Mouse (Mus musculus): ENCODE measurements around the gene Myl6.

Myl6 gene

DNA sequence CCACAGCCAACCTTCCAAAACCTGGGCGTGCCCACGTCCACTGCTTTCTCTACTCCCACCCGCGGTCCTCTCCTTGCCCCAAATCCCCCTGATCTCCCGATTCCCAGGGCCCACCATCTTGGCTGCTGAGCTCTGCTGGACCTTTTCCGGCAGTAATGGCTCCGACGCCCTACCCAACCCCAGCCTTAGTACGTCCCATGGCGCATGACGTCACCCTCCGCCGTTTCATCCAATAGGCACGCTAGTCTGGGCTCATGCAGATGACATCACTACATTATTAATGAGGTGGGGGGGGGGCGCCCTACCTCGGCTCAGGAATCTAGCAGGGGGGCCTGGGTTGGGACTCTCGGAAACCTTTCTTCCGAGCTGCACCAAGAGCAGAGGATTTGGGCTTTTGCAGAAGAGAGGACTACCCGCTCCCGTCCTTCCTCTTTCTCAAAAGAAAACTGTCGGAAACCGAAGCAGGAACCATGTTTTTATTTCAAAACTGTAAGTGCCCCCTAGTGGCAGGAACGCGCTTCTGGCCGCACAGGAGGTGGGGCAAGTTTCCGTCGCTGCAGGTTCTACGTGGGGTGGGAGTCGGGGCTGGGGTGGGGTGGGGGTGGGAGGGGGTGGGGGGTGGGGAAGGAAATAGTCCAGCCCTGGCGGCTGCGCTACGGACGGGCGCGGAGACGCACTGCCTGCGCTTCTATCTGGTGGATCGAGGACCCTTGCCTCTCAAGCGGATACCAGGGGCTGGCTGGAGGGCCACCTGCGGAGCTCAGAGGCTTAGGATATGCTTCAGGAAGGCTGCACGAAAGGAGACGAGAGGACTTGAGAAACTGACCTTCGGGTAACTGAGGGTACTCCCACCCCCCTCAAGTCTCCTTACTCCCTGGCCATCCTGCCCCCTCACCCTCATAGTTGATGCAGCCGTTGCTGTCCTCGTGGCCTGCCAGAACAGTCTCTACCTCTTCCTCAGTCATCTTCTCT lies at the start of gene Myl6:
TSS of gene Myl6 (minus strand) at position 451 of the 972 bp plus-strand sequence.
- DNase-seq, result peak; percentile 98

- DNase-seq, result no peak
These were observed 49.2 kb upstream of the Myl6 start for GRCm38 (mm10) chr10:128543100-128543499.

- no peak for DNase-seq
These were observed 44.5 kb upstream of the Myl6 start for GRCm38 (mm10) chr10:128538340-128538870.

- peak; percentile 88 for DNase-seq
These were observed 42.5 kb upstream of the Myl6 start for GRCm38 (mm10) chr10:128536266-128536940.

DNA sequence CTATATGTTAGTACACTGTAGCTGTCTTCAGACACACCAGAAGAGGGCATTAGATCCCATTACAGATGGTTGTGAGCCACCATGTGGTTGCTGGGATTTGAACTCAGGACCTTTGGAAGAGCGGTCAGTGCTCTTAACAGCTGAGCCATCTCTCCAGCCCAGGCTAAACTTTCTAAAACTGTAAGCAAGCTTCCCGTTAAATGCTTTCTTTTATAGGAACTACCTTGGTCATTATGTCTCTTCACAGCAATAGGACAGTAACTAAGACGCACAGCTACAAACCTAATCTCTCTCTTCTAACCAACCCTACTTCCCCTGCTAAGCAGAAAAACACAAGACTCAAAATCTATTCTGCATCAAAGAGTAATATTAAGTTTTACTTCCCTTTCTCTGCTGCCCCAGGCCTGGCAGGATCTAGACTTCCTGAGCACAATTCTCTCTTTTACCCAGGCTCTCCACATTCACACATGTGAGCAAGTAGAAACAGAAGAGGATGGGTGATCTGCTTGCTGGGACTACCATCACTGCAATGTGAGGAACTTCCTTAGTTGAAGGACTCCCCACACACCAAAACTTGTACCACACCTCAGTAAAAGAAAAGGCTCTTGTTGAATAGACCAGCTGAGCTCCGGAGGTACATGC lies 41.8 kb upstream of the Myl6 start:
- no peak for DNase-seq

DNA sequence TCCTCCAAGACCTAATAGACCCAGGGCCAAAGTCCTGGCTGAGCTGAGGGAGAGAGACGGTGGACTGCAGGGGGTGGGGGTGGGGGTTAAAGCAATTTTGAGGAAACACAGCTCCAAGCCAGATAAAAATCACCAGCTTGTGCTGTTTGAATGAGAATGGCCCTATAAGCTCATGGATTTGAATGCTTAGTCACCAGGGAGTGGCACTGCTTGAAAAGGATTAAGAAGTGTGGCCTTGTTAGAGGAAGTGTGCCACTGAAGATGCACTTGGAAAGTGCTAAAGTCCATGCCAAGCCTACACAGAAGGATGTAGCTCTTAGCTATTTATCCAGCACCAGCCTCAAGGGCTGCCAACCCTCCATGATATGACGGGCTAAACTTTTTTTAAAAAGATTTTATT lies 41.3 kb upstream of the Myl6 start:
- no peak for DNase-seq

DNA sequence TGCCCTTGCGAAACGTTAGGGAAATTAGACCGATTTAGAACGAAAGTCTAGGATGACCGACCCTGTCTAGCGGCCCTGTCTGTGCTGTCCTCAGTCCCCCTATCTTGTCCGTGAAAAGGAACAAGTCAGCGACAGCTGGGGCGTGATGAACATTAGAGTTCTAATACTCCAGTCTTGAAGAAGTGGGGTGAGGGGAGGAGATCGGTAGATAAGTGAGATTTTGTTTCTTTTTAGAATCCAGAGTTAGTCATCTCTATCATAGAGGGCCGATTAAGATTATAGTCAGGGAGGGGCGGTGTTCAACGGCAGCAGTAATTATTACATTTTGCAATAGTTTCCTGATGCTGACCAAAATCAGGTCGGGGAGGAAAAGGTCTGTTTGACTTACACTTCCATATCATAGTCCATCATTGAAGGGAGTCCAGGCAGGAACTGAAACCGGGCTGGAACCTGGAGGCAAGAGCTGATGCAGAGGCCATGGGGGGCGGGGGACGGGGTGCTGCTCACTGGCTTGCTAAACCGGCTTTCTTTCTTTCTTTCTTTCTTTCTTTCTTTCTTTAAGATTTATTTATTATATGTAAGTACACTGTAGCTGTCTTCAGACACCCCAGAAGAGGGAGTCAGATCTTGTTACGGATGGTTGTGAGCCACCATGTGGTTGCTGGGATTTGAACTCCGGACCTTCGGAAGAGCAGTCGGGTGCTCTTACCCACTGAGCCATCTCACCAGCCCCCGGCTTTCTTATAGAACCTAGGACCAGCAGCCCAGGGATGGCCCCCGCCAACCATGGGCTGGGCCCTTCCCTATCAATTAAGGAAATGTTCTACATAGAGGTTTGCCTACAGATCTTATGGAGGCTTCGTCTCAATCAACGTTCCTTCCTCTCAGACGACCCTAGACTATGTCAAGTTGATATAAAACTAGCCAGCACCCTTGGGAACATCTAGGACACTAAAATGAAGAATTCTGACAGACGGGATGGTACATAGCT lies 32.7 kb upstream of the Myl6 start:
- no peak for DNase-seq

- DNase-seq, result peak; percentile 91
These were observed 31.8 kb upstream of the Myl6 start, which contains the start of gene Esyt1 for GRCm38 (mm10) chr10:128525671-128526308. Esyt1 (minus strand) TSS chr10:128525871.

DNA sequence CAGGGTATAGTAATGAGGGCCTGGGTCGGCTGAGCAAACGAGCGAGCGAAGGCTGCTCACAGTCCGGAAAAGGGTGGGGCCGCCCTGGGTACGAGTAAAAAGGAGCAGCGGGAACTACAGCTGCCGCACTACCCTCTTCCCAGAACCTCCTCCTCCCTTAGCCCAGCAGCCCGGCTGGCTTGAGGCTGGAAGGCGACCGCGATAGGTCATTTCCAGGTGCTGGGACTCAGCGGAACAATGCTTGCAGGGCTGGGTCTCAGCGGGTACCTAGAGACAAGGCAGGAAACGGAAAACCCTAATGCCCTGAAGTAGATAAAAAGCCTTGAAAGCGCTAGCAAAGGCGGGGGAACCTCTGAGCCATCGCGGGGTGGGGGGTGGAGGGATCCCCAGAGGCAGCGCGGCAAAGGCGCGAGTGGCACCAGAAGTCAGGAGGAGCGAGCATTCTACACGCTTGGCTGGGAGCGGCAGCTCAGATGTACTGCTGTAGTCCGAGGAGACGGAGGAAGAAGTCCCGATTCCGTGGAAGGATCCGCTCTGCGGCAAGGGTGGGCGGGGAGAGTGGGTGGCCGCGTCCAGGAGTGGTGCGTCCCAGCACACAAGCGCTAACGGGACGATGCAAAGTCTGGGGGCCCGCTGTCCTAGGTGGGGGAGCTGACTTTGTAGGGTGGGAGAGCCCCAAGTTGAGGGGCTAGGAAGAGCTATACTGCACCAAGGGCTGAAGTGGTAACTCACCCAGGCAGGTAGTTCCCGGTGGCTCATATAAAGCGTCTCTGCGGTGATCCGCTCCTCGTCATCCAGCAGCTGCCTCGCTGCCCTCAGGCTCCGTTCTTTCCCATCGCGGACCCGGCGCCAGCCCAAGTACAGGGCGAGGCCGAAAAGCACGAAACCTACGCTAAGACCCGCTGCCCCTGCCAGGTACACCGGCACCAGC lies 31.1 kb upstream of the Myl6 start:
- peak; percentile 51 for DNase-seq

GRCm38 (mm10) chr10:128524111-128524731 lies 30.3 kb upstream of the Myl6 start:
- DNase-seq, result no peak

- no peak for DNase-seq
These were observed 28.4 kb upstream of the Myl6 start for GRCm38 (mm10) chr10:128522351-128522750.

DNA sequence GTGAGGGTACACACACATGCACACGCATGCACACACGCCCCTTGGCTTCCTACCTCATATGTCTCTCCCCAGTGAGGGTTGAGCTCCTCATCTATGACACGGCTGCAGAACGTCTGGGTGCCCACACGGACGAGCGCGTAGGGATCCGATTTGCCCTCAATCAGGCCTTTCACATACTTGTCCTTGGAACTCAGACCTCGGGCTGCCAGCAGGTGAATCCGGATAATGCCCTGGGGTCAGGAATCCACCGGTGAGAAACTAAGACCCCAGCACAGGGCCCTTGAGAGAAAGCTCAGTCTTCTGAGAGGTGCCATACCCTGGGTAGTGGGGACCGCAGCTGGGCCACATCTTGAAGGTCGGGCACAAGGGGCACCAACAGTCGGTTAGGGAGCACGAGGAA lies 26.6 kb upstream of the Myl6 start:
- DNase-seq, result no peak

- DNase-seq, result no peak
These were observed 24.9 kb upstream of the Myl6 start for GRCm38 (mm10) chr10:128518833-128519232.

GRCm38 (mm10) chr10:128516677-128517076 lies 22.7 kb upstream of the Myl6 start:
- DNase-seq, result no peak

DNA sequence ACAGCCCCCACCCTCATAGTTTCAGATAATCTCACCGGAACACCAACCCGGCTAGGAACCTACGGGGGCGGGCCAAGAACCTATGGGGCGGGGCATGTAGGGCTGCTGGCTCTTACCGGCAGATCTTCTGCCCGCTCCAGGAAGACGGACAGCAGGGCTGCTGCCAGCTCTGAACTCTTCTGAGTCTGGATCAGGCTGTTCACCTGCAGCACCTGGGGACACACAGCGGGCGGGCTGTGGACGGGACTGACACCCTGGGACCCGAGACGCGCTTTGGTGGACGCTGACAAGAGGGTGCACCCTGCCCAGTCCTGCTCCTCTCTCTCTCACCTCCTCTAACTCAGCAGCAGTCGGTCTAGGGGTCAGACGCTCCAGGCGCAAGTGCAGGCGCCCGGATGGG lies 22.1 kb upstream of the Myl6 start:
- DNase-seq, result no peak

DNA sequence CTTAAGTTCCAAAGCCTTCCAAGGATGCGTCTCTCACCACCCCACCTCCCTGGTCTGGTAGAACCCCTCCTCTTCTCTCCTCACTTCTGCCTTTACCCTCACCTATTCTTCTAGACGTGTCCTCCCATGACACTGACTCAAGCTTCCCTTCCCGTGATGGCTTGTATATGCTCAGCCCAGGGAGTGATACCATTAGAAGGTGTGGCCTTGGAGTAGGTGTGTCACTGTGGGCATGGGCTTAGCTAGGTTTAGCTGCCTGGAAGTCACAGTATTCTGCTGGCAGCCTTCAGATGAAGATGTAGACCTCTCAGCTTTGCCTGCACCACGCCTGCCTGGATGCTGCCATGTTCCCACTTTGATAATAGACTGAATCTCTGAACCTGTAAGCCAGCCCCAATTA lies 21.1 kb upstream of the Myl6 start:
- no peak for DNase-seq

- DNase-seq, result no peak
These were observed 17.8 kb upstream of the Myl6 start for GRCm38 (mm10) chr10:128511761-128512160.

- no peak for DNase-seq
These were observed 17.2 kb upstream of the Myl6 start for GRCm38 (mm10) chr10:128511189-128511588.

- DNase-seq, result no peak
These were observed 16.4 kb upstream of the Myl6 start for GRCm38 (mm10) chr10:128510301-128510700.

DNA sequence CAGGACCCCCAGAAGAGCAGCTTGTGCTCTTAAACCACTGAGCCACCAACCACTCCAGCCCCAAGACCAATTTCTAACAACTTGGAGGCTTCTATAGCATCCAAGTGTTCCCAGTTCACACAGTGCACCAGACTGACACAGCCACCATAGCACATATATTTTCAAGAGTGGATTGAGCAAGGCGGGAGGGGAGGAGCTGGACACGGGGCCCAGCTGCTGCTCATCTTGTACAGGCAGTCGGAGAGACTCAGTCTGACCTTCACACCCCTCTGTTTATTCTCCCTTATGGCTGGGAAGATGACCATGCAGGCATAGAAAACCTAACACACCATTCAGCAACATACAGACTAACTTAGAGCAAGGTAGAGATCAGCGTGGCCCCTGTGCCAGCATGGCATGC lies 15.9 kb upstream of the Myl6 start:
- DNase-seq, result no peak
